Mouse (Mus musculus) neutrophil, adult 65 days (primary cell): ENCODE data around the gene Mga. TPM values are rescaled to one million over a fixed set of nuclear protein-coding genes. Genes with fewer than 3 reads are reported as not detected.

ENCODE experiments used
- total RNA-seq: library from RNA; stranded (reverse); gene quantifications from 2 replicates; pipeline ENCODE4 v1.2.4, GENCODE M21; 2023

Mga gene
- 32.5 and 46.9 TPM in 2 replicates for total RNA-seq

DNA sequence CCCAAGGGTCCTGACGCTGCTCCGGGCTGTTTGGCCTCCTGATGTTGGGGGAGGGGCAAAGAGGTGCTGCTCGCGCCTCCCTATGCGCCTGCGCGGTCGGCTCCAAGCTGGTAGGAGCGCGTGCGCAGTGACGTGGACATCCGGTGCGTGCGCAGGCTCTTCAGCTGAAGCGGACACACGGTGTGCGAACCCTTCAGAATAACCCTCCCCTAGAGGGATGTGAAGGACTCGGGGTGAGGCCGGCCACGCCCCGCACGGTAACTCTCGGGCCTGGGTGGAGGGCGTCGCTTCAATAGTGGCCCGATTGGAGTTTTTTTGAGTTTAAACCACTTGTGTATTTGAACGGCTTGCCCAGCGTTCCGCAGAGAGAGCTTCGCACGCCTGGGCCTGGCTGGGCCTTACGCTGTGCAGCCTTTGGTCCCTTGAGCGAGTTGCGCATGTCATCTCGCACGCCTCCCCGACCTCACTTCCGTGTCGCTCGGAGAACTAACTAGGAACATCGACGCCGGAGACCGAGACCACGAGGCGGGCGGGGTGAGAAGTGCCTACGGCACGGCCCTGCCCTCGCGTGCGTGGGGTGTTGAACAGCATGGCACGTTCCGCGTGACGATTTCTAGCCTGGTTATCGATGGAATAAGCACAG lies at the start of gene Mga:
Mga (plus strand) TSS at position 139 of the 643 bp plus-strand sequence.

DNA sequence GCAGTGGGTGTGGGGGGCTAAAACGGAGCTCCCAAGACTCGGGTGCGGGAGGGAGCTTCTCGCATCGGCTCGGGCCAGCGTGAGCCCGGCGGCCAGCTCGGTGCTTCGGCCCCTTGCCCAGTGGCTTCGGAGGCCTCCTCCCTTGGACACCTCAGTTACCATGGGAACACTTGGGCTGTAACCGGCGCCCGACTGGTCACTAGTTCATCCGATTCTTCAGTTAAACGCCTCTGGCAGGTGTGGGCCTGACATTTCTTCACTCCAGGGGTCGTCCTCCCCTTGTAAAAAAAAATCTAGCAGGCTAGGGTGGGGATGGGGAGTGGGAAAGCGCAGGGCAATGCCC lies 75.5 kb downstream of the Mga start, which contains the start of gene Mapkbp1:
Mapkbp1 (plus strand) TSS at position 163 of the 343 bp plus-strand sequence.

Other genes starting within 250 kb of the Mga start
- 7.2 and 8.2 TPM in 2 replicates for gene Ndufaf1, start 234.4 kb upstream of the Mga start, total RNA-seq
- gene Rtf1, start 222.2 kb upstream of the Mga start, total RNA-seq = 39.4 and 56.0 TPM in 2 replicates
- gene Itpka, start 154.9 kb upstream of the Mga start, total RNA-seq = 0.35 TPM in 1 of 2 replicates, not detected in the other
- gene Ltk, start 136.8 kb upstream of the Mga start, total RNA-seq = 0.39 TPM in 1 of 2 replicates, not detected in the other
- gene Rpap1, start 109.7 kb upstream of the Mga start, total RNA-seq = 7.1 and 7.9 TPM in 2 replicates
- gene Tyro3, start 99.5 kb upstream of the Mga start, total RNA-seq = not detected in 2 replicates
- gene Mapkbp1, start 75.5 kb downstream of the Mga start, total RNA-seq = 3.3 and 5.3 TPM in 2 replicates
- gene Jmjd7, start 130.3 kb downstream of the Mga start, total RNA-seq = 2.8 and 3.0 TPM in 2 replicates
- not detected in 2 replicates for gene Gm28042, start 130.3 kb downstream of the Mga start, total RNA-seq
- 0.28 and 0.95 TPM in 2 replicates for gene Pla2g4b, start 136.2 kb downstream of the Mga start, total RNA-seq